Mouse (Mus musculus): ENCODE data around the gene Sh3pxd2b. TPM values are rescaled to one million over a fixed set of nuclear protein-coding genes. Genes with fewer than 3 reads are reported as not detected.
A peak's percentile ranks its signal among the peaks of the same experiment; 100 is the strongest.

The Sh3pxd2b gene
- total RNA-seq, 2 experiments from 2014 or later = 12.4 to 14.5 TPM

GRCm38 (mm10) chr11:32370881-32371280 lies 23.3 kb downstream of the Sh3pxd2b start:
- no peak for DNase-seq (ENCODE audit: low spot score in 2 of 2)

GRCm38 (mm10) chr11:32373266-32374026 lies 25.8 kb downstream of the Sh3pxd2b start:
- DNase-seq (ENCODE audit: low spot score in 2 of 2) = no peak

- DNase-seq (ENCODE audit: low spot score in 2 of 2) = no peak
Measured at GRCm38 (mm10) chr11:32374027-32374589, 26.5 kb downstream of the Sh3pxd2b start.

- DNase-seq (ENCODE audit: low spot score in 2 of 2) = no peak
Measured at GRCm38 (mm10) chr11:32375104-32375535, 27.5 kb downstream of the Sh3pxd2b start.

- no peak for DNase-seq (ENCODE audit: low spot score in 2 of 2)
Measured at GRCm38 (mm10) chr11:32376086-32376485, 28.5 kb downstream of the Sh3pxd2b start.

- no peak for DNase-seq (ENCODE audit: low spot score in 2 of 2)
Measured at GRCm38 (mm10) chr11:32379910-32380309, 32.3 kb downstream of the Sh3pxd2b start.

GRCm38 (mm10) chr11:32383341-32384134 lies 35.9 kb downstream of the Sh3pxd2b start:
- no peak for DNase-seq (ENCODE audit: low spot score in 2 of 2)

GRCm38 (mm10) chr11:32384135-32384801 lies 36.6 kb downstream of the Sh3pxd2b start:
- DNase-seq (ENCODE audit: low spot score in 2 of 2) = no peak

- DNase-seq (ENCODE audit: low spot score in 2 of 2) = no peak
Measured at GRCm38 (mm10) chr11:32386043-32386442, 38.4 kb downstream of the Sh3pxd2b start.

GRCm38 (mm10) chr11:32388064-32388463 lies 40.4 kb downstream of the Sh3pxd2b start:
- no peak for DNase-seq (ENCODE audit: low spot score in 2 of 2)

- no peak for DNase-seq (ENCODE audit: low spot score in 2 of 2)
Measured at GRCm38 (mm10) chr11:32393095-32393494, 45.5 kb downstream of the Sh3pxd2b start.

- DNase-seq (ENCODE audit: low spot score in 2 of 2) = no peak
Measured at GRCm38 (mm10) chr11:32395791-32396190, 48.2 kb downstream of the Sh3pxd2b start.

- no peak for DNase-seq (ENCODE audit: low spot score in 2 of 2)
Measured at GRCm38 (mm10) chr11:32398446-32398845, 50.8 kb downstream of the Sh3pxd2b start.

GRCm38 (mm10) chr11:32399261-32399660 lies 51.6 kb downstream of the Sh3pxd2b start:
- no peak for DNase-seq (ENCODE audit: low spot score in 2 of 2)

GRCm38 (mm10) chr11:32402712-32403111 lies 55.1 kb downstream of the Sh3pxd2b start:
- peak; percentile 86 to 92 for DNase-seq (ENCODE audit: low spot score in 2 of 2)

- no peak for DNase-seq (ENCODE audit: low spot score in 2 of 2)
Measured at GRCm38 (mm10) chr11:32404708-32405107, 57.1 kb downstream of the Sh3pxd2b start.

- DNase-seq (ENCODE audit: low spot score in 2 of 2) = no peak
Measured at GRCm38 (mm10) chr11:32407863-32408262, 60.2 kb downstream of the Sh3pxd2b start.

- DNase-seq (ENCODE audit: low spot score in 2 of 2) = no peak
Measured at GRCm38 (mm10) chr11:32409052-32409451, 61.4 kb downstream of the Sh3pxd2b start.

- no peak for DNase-seq (ENCODE audit: low spot score in 2 of 2)
Measured at GRCm38 (mm10) chr11:32409823-32410562, 62.4 kb downstream of the Sh3pxd2b start.

- DNase-seq (ENCODE audit: low spot score in 2 of 2) = no peak
Measured at GRCm38 (mm10) chr11:32420001-32420400, 72.4 kb downstream of the Sh3pxd2b start.

GRCm38 (mm10) chr11:32423311-32423710 lies 75.7 kb downstream of the Sh3pxd2b start:
- DNase-seq (ENCODE audit: low spot score in 2 of 2) = no peak

Measured in left cerebral cortex, adult 18-20 months (tissue).